Mouse (Mus musculus) MEL (cell line): ENCODE measurements around the gene Pter.

ENCODE experiments used
- BHLHE40 ChIP-seq: IDR thresholded peaks from 2 replicates; pipeline ENCODE4 v1.6.1; 2012; ENCODE audit warnings: low read depth, mild to moderate bottlenecking, inconsistent platforms, low read length, improper control_type of control experiment, borderline replicate concordance
- CTCF ChIP-seq, 3 experiments: IDR thresholded peaks in 2 of 3; conservative IDR thresholded peaks in 1 of 3; 2 replicates each; pipeline ENCODE4 v1.5.1; 2011 to 2012; ENCODE audit warnings: low read length in 3 of 3, low read depth in 2 of 3, mild to moderate bottlenecking in 2 of 3, improper control_type of control experiment in 1 of 3, inconsistent platforms in 1 of 3, mixed read lengths in 1 of 3, moderate library complexity in 1 of 3; ENCODE audit not compliant: control insufficient read depth in 1 of 3, insufficient read depth in 1 of 3, poor library complexity in 1 of 3, severe bottlenecking in 1 of 3
- E2F4 ChIP-seq: IDR thresholded peaks from 2 replicates; pipeline ENCODE4 v1.6.1; 2011; ENCODE audit warnings: low read depth, low read length, improper control_type of control experiment, borderline replicate concordance
- MAFK ChIP-seq: IDR thresholded peaks from 2 replicates; pipeline ENCODE4 v1.6.1; 2011; ENCODE audit warnings: low read depth, mild to moderate bottlenecking, low read length, improper control_type of control experiment, borderline replicate concordance
- POLR2A ChIP-seq, 2 experiments: IDR thresholded peaks; 2 replicates each; pipeline ENCODE4 v1.6.1; 2011 to 2012; ENCODE audit warnings: low read length in 2 of 2, mild to moderate bottlenecking in 2 of 2, control low read depth in 1 of 2, improper control_type of control experiment in 1 of 2, low read depth in 1 of 2, moderate library complexity in 1 of 2; ENCODE audit not compliant: control insufficient read depth in 1 of 2, insufficient read depth in 1 of 2, poor library complexity in 1 of 2
- USF2 ChIP-seq, 2 experiments: IDR thresholded peaks; 2 replicates each; pipeline ENCODE4 v1.6.1; 2011 to 2012; ENCODE audit warnings: improper control_type of control experiment in 2 of 2, low read length in 2 of 2, borderline replicate concordance in 1 of 2, inconsistent platforms in 1 of 2, low read depth in 1 of 2, mild to moderate bottlenecking in 1 of 2; ENCODE audit not compliant: insufficient read depth in 1 of 2
- ZC3H11A ChIP-seq: IDR thresholded peaks from 2 replicates; pipeline ENCODE4 v1.6.1; 2012; ENCODE audit warnings: low read depth, mild to moderate bottlenecking, inconsistent platforms, low read length, improper control_type of control experiment

DNA sequence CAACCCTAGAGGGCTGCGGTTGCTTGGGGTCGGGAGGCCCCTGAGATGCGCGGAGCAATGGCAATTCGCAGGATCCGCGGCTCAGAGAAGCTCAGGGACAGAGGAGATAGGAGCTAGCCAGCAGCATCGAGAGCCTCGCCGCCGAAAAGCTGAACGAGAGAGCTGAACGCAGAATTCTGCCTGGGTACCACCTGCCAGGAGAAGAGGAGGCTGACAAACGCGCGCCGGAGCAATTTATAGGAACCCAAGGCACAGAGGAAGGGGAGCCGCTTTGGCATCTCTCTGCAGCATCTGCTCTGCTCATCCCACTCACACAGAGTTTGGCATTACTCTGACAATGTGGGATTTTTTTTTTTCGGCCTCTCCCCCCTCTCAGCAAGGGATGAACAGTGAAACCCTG lies 87.6 kb downstream of the Pter start, which contains the start of gene C1ql3:
- TF ChIP-seq CTCF (IDR thresholded peaks at IDR 0.05 in 2 of 3, conservative IDR thresholded peaks at IDR 0.05 in 1 of 3; ENCODE audit: control insufficient read depth in 1 of 3, insufficient read depth in 1 of 3, low read depth in 2 of 3, low read length in 3 of 3, poor library complexity in 1 of 3, severe bottlenecking in 1 of 3) (no peak), POLR2A (IDR thresholded peaks at IDR 0.05; ENCODE audit: control insufficient read depth in 1 of 2, insufficient read depth in 1 of 2, low read depth in 1 of 2, low read length in 2 of 2, poor library complexity in 1 of 2) (no peak), USF2 (IDR thresholded peaks at IDR 0.05; ENCODE audit: borderline replicate concordance in 1 of 2, insufficient read depth in 1 of 2, low read depth in 1 of 2, low read length in 2 of 2) (no peak), BHLHE40 (no peak), MAFK (no peak), ZC3H11A (no peak), E2F4 (no peak)
